Mouse (Mus musculus): ENCODE measurements around the gene Rpl12. TPM values are rescaled to one million over a fixed set of nuclear protein-coding genes. Genes with fewer than 3 reads are reported as not detected.
"Not testable (repeated sequence)": the region's sequence is repeated elsewhere in the genome, so short reads cannot be mapped to it uniquely, and the experiment has no call there.

Gene Rpl12
- polyA plus RNA-seq, 1 experiment from 2014 or later = 147 TPM

DNA sequence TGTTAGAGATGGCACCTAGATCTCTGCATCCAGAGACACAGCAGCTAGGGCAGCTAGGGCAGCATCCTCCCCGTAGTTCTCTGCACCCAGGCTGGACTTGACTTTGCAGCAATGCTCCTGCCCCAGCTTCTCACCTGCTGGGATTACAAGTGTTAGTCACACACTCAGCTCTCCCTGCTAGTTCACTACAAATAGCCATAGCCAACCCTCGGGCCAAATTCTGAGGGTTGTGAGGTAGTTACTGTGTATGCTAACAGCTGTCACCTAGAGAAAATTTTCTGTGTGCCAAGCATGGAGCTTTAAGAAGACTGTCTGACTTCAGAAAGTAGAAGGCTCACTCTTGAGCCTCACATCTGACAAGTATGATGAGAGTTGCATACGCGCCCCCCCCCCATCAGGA is 36.4 kb downstream of the Rpl12 start:
- H3K9ac ChIP-seq (ENCODE audit: low read length) = no peak overlapping the region

DNA sequence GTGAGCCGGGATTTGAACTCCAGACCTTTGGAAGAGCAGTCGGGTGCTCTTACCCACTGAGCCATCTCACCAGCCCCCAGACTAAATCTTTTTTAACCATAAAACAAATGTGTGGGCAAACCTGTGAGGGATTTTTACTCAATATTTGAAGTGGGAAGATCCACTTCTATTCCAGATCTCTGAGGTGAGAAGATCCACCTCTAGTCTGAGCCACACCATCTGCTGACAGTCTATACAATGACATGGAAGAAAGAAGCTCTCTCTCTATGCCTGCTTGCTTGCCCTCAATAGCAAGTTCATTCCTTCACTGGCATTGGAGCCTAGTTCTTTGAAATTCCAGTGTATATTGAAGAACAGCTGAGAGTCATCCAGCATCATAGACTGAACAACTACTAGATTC is 38.4 kb downstream of the Rpl12 start:
- Histone ChIP-seq H3K36me3 (ENCODE audit: control insufficient read depth, insufficient read depth, low read length) (no peaks in the 10 kb centered on the region), H3K27me3 (ENCODE audit: control insufficient read depth, insufficient read depth, low read length) (no peaks in the 10 kb centered on the region), H3K27ac (ENCODE audit: low read depth, low read length) (no peak overlapping the region), H3K4me1 (ENCODE audit: control insufficient read depth, insufficient read depth, low read length) (no peaks in the 10 kb centered on the region), H3K4me2 (ENCODE audit: low read depth) (no peak overlapping the region), H3K4me3 (ENCODE audit: low read depth, low read length) (no peak overlapping the region), H3K9ac (ENCODE audit: low read length) (no peak overlapping the region), H3K9me3 (ENCODE audit: control insufficient read depth, low read length) (no peaks in the 10 kb centered on the region)
- no peak for DNase-seq (ENCODE audit: low spot score)
- 90% methylated on average over 2 of the region's 2 CpGs for WGBS
- no peak for ATAC-seq (ENCODE audit: insufficient read depth, low FRiP score, low TSS enrichment)

More for the DNA sequence above, 36.4 kb downstream of the Rpl12 start:
- no peak for ATAC-seq (ENCODE audit: insufficient read depth, low FRiP score, low TSS enrichment)
- no peak for DNase-seq (ENCODE audit: low spot score)
- H3K9me3 ChIP-seq (ENCODE audit: control insufficient read depth, low read length) = no peaks in the 10 kb centered on the region
- no peak overlapping the region for H3K4me3 ChIP-seq (ENCODE audit: low read depth, low read length)
- H3K27ac ChIP-seq (ENCODE audit: low read depth, low read length) = no peak overlapping the region
- no peaks in the 10 kb centered on the region for H3K4me1 ChIP-seq (ENCODE audit: control insufficient read depth, insufficient read depth, low read length)
- WGBS = 90% methylated on average over 4 of the region's 4 CpGs
- H3K27me3 ChIP-seq (ENCODE audit: control insufficient read depth, insufficient read depth, low read length) = no peaks in the 10 kb centered on the region
- no peaks in the 10 kb centered on the region for H3K36me3 ChIP-seq (ENCODE audit: control insufficient read depth, insufficient read depth, low read length)
- H3K4me2 ChIP-seq (ENCODE audit: low read depth) = no peak overlapping the region

DNA sequence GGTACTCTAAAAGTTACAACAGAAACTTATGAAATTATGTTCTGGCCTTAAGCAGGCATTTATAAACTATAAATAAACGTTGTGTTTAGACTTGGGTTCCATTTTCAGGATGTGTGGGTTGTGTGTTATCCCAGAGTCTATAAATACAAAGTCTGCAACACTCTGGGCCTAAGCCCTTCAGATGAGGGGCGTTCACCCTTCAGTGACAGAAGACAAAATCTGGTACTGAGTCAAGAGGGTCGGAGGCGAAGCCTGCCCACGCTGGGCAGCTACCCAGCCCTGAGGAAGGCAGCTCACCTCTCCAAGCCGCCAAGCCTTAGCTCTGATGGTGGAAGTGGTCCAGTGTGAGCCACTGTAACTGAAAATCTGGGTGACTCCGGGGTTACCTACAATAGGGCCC is 40.8 kb downstream of the Rpl12 start:
- 89% methylated on average over 7 of the region's 7 CpGs for WGBS
- Histone ChIP-seq H3K9ac (ENCODE audit: low read length) (no peak overlapping the region), H3K9me3 (ENCODE audit: control insufficient read depth, low read length) (no peaks in the 10 kb centered on the region), H3K27me3 (ENCODE audit: control insufficient read depth, insufficient read depth, low read length) (no peaks in the 10 kb centered on the region), H3K4me3 (ENCODE audit: low read depth, low read length) (no peak overlapping the region), H3K4me2 (ENCODE audit: low read depth) (no peak overlapping the region), H3K36me3 (ENCODE audit: control insufficient read depth, insufficient read depth, low read length) (no peaks in the 10 kb centered on the region), H3K27ac (ENCODE audit: low read depth, low read length) (no peak overlapping the region), H3K4me1 (ENCODE audit: control insufficient read depth, insufficient read depth, low read length) (no peaks in the 10 kb centered on the region)
- DNase-seq (ENCODE audit: low spot score) (no peak), ATAC-seq (ENCODE audit: insufficient read depth, low FRiP score, low TSS enrichment) (no peak)

DNA sequence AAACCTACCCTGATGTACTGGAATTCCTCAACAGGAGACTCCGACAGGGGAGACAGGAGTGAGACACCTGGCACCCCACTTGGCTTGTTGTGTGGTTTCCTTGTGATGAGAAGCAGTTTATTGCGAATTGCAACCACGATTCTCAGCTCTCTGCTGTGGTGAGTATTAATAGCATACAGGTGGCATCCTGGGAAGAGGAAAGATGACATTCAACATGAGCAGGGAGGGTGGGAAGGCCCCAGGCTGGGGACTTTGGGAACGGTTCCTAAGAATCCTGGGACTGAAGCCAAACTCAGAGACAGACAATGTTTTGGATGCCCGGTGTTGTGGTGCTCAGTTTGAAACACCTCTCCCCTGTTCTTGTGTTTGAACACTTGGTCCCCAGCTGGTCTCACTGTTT is 43.7 kb downstream of the Rpl12 start:
- no peak overlapping the region for H3K27ac ChIP-seq (ENCODE audit: low read depth, low read length)
- H3K9ac ChIP-seq (ENCODE audit: low read length) = no peak overlapping the region
- 88% methylated on average over 5 of the region's 5 CpGs for WGBS
- H3K27me3 ChIP-seq (ENCODE audit: control insufficient read depth, insufficient read depth, low read length) = no peaks in the 10 kb centered on the region
- H3K36me3 ChIP-seq (ENCODE audit: control insufficient read depth, insufficient read depth, low read length) = no peaks in the 10 kb centered on the region
- no peak overlapping the region for H3K4me3 ChIP-seq (ENCODE audit: low read depth, low read length)
- H3K4me1 ChIP-seq (ENCODE audit: control insufficient read depth, insufficient read depth, low read length) = no peaks in the 10 kb centered on the region
- H3K9me3 ChIP-seq (ENCODE audit: control insufficient read depth, low read length) = no peaks in the 10 kb centered on the region
- ATAC-seq (ENCODE audit: insufficient read depth, low FRiP score, low TSS enrichment) (no peak), DNase-seq (ENCODE audit: low spot score) (no peak)
- H3K4me2 ChIP-seq (ENCODE audit: low read depth) = no peak overlapping the region

- not testable (repeated sequence) for H3K4me1 ChIP-seq (ENCODE audit: control insufficient read depth, insufficient read depth, low read length); H3K4me3 ChIP-seq (ENCODE audit: low read depth, low read length); H3K9me3 ChIP-seq (ENCODE audit: control insufficient read depth, low read length); H3K27me3 ChIP-seq (ENCODE audit: control insufficient read depth, insufficient read depth, low read length); H3K36me3 ChIP-seq (ENCODE audit: control insufficient read depth, insufficient read depth, low read length); H3K27ac ChIP-seq (ENCODE audit: low read depth, low read length); H3K9ac ChIP-seq (ENCODE audit: low read length); DNase-seq (ENCODE audit: low spot score); ATAC-seq (ENCODE audit: insufficient read depth, low FRiP score, low TSS enrichment); H3K4me2 ChIP-seq (ENCODE audit: low read depth)
- 87% methylated on average over 4 of the region's 4 CpGs for WGBS
Observed at GRCm38 (mm10) chr2:33009055-33009454, 47.7 kb downstream of the Rpl12 start.

GRCm38 (mm10) chr2:33014877-33015276 is 53.5 kb downstream of the Rpl12 start:
- Histone ChIP-seq H3K36me3 (ENCODE audit: control insufficient read depth, insufficient read depth, low read length) (no peaks in the 10 kb centered on the region), H3K4me3 (ENCODE audit: low read depth, low read length) (no peak overlapping the region), H3K9ac (ENCODE audit: low read length) (no peak overlapping the region), H3K4me1 (ENCODE audit: control insufficient read depth, insufficient read depth, low read length) (no peaks in the 10 kb centered on the region), H3K4me2 (ENCODE audit: low read depth) (no peak overlapping the region), H3K27me3 (ENCODE audit: control insufficient read depth, insufficient read depth, low read length) (no peaks in the 10 kb centered on the region), H3K27ac (ENCODE audit: low read depth, low read length) (no peak overlapping the region), H3K9me3 (ENCODE audit: control insufficient read depth, low read length) (no peaks in the 10 kb centered on the region)
- ATAC-seq (ENCODE audit: insufficient read depth, low FRiP score, low TSS enrichment) = no peak
- WGBS = 74% methylated on average over 5 of the region's 5 CpGs
- DNase-seq (ENCODE audit: low spot score) = no peak

Other genes starting within 250 kb of the Rpl12 start
- 82.4 and 84.6 TPM in 2 replicates for gene Cdk9, start 248.5 kb upstream of the Rpl12 start, polyA plus RNA-seq (2014; fragmentation: Nextera tagmentation; extraction: Ambion mirVana)
- gene Sh2d3c, start 240.5 kb upstream of the Rpl12 start, polyA plus RNA-seq (2014; fragmentation: Nextera tagmentation; extraction: Ambion mirVana) = 30.6 TPM in 2 replicates
- gene 6330409D20Rik, start 220.5 kb upstream of the Rpl12 start, polyA plus RNA-seq (2014; fragmentation: Nextera tagmentation; extraction: Ambion mirVana) = 2.1 and 2.2 TPM in 2 replicates
- gene Tor2a, start 204.3 kb upstream of the Rpl12 start, polyA plus RNA-seq (2014; fragmentation: Nextera tagmentation; extraction: Ambion mirVana) = 59.7 and 63.1 TPM in 2 replicates
- 0.27 and 1.1 TPM in 2 replicates for gene Ttc16, start 185.9 kb upstream of the Rpl12 start, polyA plus RNA-seq (2014; fragmentation: Nextera tagmentation; extraction: Ambion mirVana)
- gene Ptrh1, start 185.8 kb upstream of the Rpl12 start, polyA plus RNA-seq (2014; fragmentation: Nextera tagmentation; extraction: Ambion mirVana) = 3.4 and 3.6 TPM in 2 replicates
- 0.87 TPM in 1 of 2 replicates, not detected in the other for gene Cfap157, start 177.1 kb upstream of the Rpl12 start, polyA plus RNA-seq (2014; fragmentation: Nextera tagmentation; extraction: Ambion mirVana)
- 74.0 and 89.9 TPM in 2 replicates for gene Stxbp1, start 114.3 kb upstream of the Rpl12 start, polyA plus RNA-seq (2014; fragmentation: Nextera tagmentation; extraction: Ambion mirVana)
- 17.0 and 17.2 TPM in 2 replicates for gene Fam129b, start 85.4 kb upstream of the Rpl12 start, polyA plus RNA-seq (2014; fragmentation: Nextera tagmentation; extraction: Ambion mirVana)
- 10.2 and 12.6 TPM in 2 replicates for gene Lrsam1, start 55 bp downstream of the Rpl12 start, polyA plus RNA-seq (2014; fragmentation: Nextera tagmentation; extraction: Ambion mirVana)
- gene Slc2a8, start 20.5 kb downstream of the Rpl12 start, polyA plus RNA-seq (2014; fragmentation: Nextera tagmentation; extraction: Ambion mirVana) = 12.4 and 13.3 TPM in 2 replicates
- gene Garnl3, start 170.1 kb downstream of the Rpl12 start, polyA plus RNA-seq (2014; fragmentation: Nextera tagmentation; extraction: Ambion mirVana) = 13.3 and 14.5 TPM in 2 replicates

Measured in neural tube, embryonic 11.5 days (tissue).